Mouse (Mus musculus) heart, postnatal 0 days (tissue): ENCODE results near the gene Tac4.

Experiments
- CTCF ChIP-seq: IDR thresholded peaks from 2 replicates; pipeline ENCODE4 v1.5.1; 2016; ENCODE audit warnings: antibody characterized with exemption, control low read depth, low read depth
- EP300 ChIP-seq: IDR thresholded peaks from 2 replicates; pipeline ENCODE4 v1.6.1; 2016; ENCODE audit warnings: antibody characterized with exemption, low read depth

DNA sequence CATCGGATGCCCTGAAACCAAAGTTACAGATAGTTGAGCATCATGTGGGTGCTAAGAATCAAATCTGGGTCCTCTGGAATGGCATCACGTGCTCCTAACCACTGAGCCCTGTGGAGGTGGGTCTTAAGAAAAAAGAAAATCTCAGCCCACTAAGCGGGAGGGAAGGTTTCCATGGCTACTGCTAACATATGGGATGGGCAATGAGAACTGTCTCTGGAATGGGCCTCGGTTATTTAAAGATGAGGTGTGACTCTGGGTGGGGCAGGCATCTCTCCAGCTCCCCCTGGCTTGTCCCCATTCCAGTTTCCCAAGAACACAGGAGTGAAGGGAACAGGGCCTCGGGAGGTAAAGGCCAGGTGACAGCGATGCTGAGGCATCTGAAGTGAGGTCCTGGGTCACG is 15.9 kb upstream of the Tac4 start:
- TF ChIP-seq EP300 (no peak), CTCF (no peak)
